Mouse (Mus musculus) limb, embryonic 14.5 days (tissue): ENCODE results near the gene Ppp4r4. TPM values are rescaled to one million over a fixed set of nuclear protein-coding genes. Genes with fewer than 3 reads are reported as not detected.

ENCODE experiments used
- ATAC-seq: fragments of 200-750 bp; cut with Nextera tagmentation; 2 replicates; pipeline ENCODE4 v1.8.0; 2017; ENCODE audit warnings: low read depth, moderate number of reproducible peaks, moderate TSS enrichment; ENCODE audit not compliant: low FRiP score
- DNase-seq: peaks from one replicate; pipeline ENCODE4 v3.0.0-alpha.2; 2015; ENCODE audit warnings: low spot score
- H3K27ac ChIP-seq: fragments of 300-500 bp; sonication (generic); replicated peaks from 2 replicates; pipeline ENCODE4 v1.5.1; 2014; ENCODE audit warnings: low read depth, mild to moderate bottlenecking, low read length, moderate library complexity, mixed read lengths
- H3K27me3 ChIP-seq: fragments of 300-500 bp; sonication (generic); 2 replicates; pipeline ENCODE4 v1.6.1; 2014; ENCODE audit warnings: low read length, mixed read lengths; ENCODE audit not compliant: control insufficient read depth, insufficient read depth
- H3K36me3 ChIP-seq: fragments of 300-500 bp; sonication (generic); 2 replicates; pipeline ENCODE4 v1.6.1; 2014; ENCODE audit warnings: mild to moderate bottlenecking, low read length, moderate library complexity, mixed read lengths; ENCODE audit not compliant: control insufficient read depth, insufficient read depth
- H3K4me1 ChIP-seq: fragments of 300-500 bp; sonication (generic); 2 replicates; pipeline ENCODE4 v1.6.1; 2014; ENCODE audit warnings: antibody characterized with exemption, low read length, mixed read lengths; ENCODE audit not compliant: control insufficient read depth, insufficient read depth
- H3K4me2 ChIP-seq: fragments of 300-500 bp; sonication (generic); replicated peaks from 2 replicates; pipeline ENCODE4 v1.6.1; 2014; ENCODE audit warnings: low read depth, mild to moderate bottlenecking, low read length, moderate library complexity; ENCODE audit not compliant: severe bottlenecking
- H3K4me3 ChIP-seq: fragments of 300-500 bp; sonication (generic); replicated peaks from 2 replicates; pipeline ENCODE4 v1.5.1; 2014; ENCODE audit warnings: low read length
- H3K9ac ChIP-seq: fragments of 300-500 bp; sonication (generic); 2 replicates; pipeline ENCODE4 v1.6.1; 2014; ENCODE audit warnings: mild to moderate bottlenecking, low read depth, low read length, moderate library complexity; ENCODE audit not compliant: severe bottlenecking
- H3K9me3 ChIP-seq: fragments of 300-500 bp; sonication (generic); 2 replicates; pipeline ENCODE4 v1.6.1; 2016; ENCODE audit warnings: low read length; ENCODE audit not compliant: control insufficient read depth
- POLR2A ChIP-seq: fragments of 200-500 bp; IDR thresholded peaks from 2 replicates; pipeline ENCODE4 v1.8.0; 2012; ENCODE audit warnings: inconsistent platforms, mild to moderate bottlenecking, moderate library complexity, borderline replicate concordance; ENCODE audit not compliant: insufficient read depth, insufficient read length; ENCODE audit errors: extremely low read depth
- WGBS: fragments of 180-500 bp; shearing (Covaris S2); extraction: QIAGEN DNeasy Blood & Tissue Kit; methylation state at CpG from one replicate; pipeline ENCODE4 v1.1.7; 2014; 5-methylcytosine and 5-hydroxymethylcytosine counted together
- polyA plus RNA-seq, 2 experiments: library from polyadenylated mRNA; depleted of rRNA in 1 of 2; stranded (reverse) in 1 of 2; unstranded in 1 of 2; fragments of >200 nt; fragmentation: Nextera tagmentation in 1 of 2; extraction: Ambion mirVana in 1 of 2; gene quantifications; 2 replicates each; pipeline versions ENCODE4 v1.2.1 to v1.2.3; 2012 to 2014

Ppp4r4 gene
- polyA plus RNA-seq, 2 experiments: 0.62 to 1.9 TPM

DNA sequence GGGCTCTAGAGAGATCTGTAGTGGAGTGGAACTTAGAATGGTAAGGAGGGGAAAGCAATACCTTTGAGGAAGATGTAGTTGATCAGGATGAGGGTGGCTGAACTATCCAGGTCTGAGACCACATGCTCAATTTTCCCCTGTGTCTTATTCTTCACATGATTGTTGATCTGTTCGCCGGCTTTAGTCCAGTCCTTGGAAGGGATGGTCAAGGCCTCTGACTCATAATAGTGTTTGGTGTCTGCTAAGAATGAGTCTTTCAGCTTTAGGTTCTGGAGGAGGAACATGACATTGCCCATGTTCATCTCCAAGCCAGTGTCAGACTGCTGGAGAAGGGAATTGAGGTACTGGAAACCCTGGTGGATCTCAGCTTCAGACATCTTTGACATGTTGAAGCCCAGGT is 121.8 kb downstream of the Ppp4r4 start:
- TF ChIP-seq POLR2A: no peak
- ATAC-seq (no peak), DNase-seq (no peak)
- H3K9me3 ChIP-seq: no peaks in the 10 kb centered on the region; the same call in 1 of the 2 replicates
- H3K36me3 ChIP-seq: no peaks in the 10 kb centered on the region
- H3K27ac ChIP-seq: no peak overlapping the region
- 93% methylated on average over 2 of the region's 2 CpGs for WGBS
- no peaks in the 10 kb centered on the region for H3K27me3 ChIP-seq
- H3K4me1 ChIP-seq: no peaks in the 10 kb centered on the region
- no peak overlapping the region for H3K4me3 ChIP-seq
- no peak overlapping the region for H3K9ac ChIP-seq
- H3K4me2 ChIP-seq: no peak overlapping the region

DNA sequence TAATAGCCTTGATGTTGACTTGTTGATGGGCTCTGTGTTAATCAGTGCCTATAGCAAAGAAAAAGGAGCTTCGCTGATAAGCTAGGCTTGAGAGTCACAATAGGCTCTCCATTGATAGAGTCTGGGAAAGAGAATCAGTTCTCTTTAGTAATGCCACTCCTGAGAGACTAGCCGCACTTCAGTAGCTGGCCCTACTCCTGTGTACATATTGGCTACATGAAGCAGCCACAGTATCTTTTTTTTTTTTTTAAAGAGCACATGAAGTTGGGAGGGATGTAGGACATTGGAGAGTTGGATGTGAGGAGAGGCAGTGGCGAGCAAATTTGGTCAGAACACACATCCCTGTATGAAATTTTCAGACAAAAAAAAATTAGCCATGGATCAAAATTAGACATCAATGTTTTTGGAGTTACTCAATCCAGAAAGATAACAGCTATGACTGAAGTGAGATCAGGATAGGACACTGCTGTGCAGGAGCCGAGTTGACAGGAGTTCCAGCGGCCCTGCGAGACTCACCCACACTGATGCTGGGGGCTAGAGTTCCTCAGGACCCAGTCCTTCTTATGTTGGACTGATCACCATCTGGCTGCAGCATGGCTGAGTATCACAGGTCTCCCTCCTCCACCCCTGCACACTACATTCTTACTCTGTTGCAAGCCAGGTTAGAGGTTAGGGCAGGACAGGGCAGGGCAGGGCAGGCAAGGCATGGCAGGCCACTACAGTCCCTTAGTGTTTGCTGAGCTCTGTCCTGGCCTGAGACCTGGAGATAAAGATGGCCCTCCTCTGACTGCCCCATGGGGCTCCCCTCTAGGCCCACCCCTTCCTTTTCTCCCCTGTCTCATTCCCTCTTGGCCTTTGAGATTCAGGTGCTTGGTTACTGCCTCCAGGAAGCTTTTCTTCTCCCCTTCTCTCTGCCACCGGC is 123.3 kb downstream of the Ppp4r4 start:
- no peak for TF ChIP-seq POLR2A
- Histone ChIP-seq H3K36me3 (no peaks in the 10 kb centered on the region), H3K4me2 (no peak overlapping the region), H3K27ac (no peak overlapping the region), H3K9me3 (no peaks in the 10 kb centered on the region), H3K4me3 (no peak overlapping the region), H3K27me3 (no peaks in the 10 kb centered on the region), H3K9ac (no peak overlapping the region), H3K4me1 (no peaks in the 10 kb centered on the region)
- WGBS: 85% methylated on average over 7 of the region's 7 CpGs
- no peak for ATAC-seq
- no peak for DNase-seq

GRCm38 (mm10) chr12:103656848-103657626 is 125.0 kb downstream of the Ppp4r4 start, which contains the start of gene Serpina6:
Gene Serpina6, minus strand, starts transcription at chr12:103657212.
- 74% methylated on average over 9 of the region's 9 CpGs for WGBS
- no peak for ATAC-seq
- TF ChIP-seq POLR2A: no peak

DNA sequence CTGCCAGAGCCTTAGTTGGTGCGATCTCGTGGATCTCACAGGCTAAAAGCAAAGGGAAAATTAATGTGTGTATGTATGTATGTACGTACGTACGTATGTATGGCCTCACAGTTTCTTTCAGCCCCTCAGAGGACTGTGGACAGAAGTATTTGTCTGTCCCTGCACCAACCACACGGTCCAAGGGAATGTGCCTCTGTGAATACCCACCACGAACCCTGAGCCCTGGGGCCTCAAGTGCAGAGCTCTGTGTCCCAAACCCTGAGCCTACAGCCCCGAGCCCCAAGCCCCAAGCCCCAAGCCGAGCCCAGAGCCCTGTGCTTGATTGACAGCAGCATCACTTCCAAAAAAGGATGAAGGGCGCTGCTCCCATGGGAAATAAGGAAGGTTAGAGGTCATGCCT is 125.9 kb downstream of the Ppp4r4 start:
- TF ChIP-seq POLR2A: no peak
- WGBS: 82% methylated on average over 10 of the region's 10 CpGs
- Histone ChIP-seq H3K4me2 (no peak overlapping the region), H3K36me3 (no peaks in the 10 kb centered on the region), H3K9ac (no peak overlapping the region), H3K4me1 (no peaks in the 10 kb centered on the region), H3K27ac (no peak overlapping the region), H3K9me3 (no peaks in the 10 kb centered on the region), H3K27me3 (no peaks in the 10 kb centered on the region), H3K4me3 (no peak overlapping the region)
- DNase-seq (no peak), ATAC-seq (no peak)

More at GRCm38 (mm10) chr12:103656848-103657626, 125.0 kb downstream of the Ppp4r4 start, which contains the start of gene Serpina6:
- Histone ChIP-seq H3K4me1 (no peaks in the 10 kb centered on the region), H3K4me2 (no peak within 1 kb of the TSS), H3K9ac (no peak within 1 kb of the TSS), H3K9me3 (no peaks in the 10 kb centered on the region), H3K27me3 (no peaks in the 10 kb centered on the region), H3K27ac (no peak within 1 kb of the TSS), H3K36me3 (no peaks in the 10 kb centered on the region), H3K4me3 (no peak within 1 kb of the TSS)
- DNase-seq: no peak

GRCm38 (mm10) chr12:103659171-103659570 is 127.1 kb downstream of the Ppp4r4 start:
- no peak for ATAC-seq
- H3K4me3 ChIP-seq: no peak overlapping the region

More at GRCm38 (mm10) chr12:103659171-103659570, 127.1 kb downstream of the Ppp4r4 start:
- DNase-seq: no peak
- Histone ChIP-seq H3K4me2 (no peak overlapping the region), H3K27ac (no peak overlapping the region), H3K36me3 (no peaks in the 10 kb centered on the region), H3K9ac (no peak overlapping the region), H3K27me3 (no peaks in the 10 kb centered on the region), H3K9me3 (no peaks in the 10 kb centered on the region), H3K4me1 (no peaks in the 10 kb centered on the region)
- TF ChIP-seq POLR2A: no peak
- WGBS: 81% methylated on average over 2 of the region's 2 CpGs
